Mouse (Mus musculus) forebrain, embryonic 13.5 days (tissue): Measurements from ENCODE around the gene Pla2g7. TPM values are rescaled to one million over a fixed set of nuclear protein-coding genes. Genes with fewer than 3 reads are reported as not detected.
A peak's percentile ranks its signal among the peaks of the same experiment; 100 is the strongest.
"Not testable (repeated sequence)": the region's sequence is repeated elsewhere in the genome, so short reads cannot be mapped to it uniquely, and the experiment has no call there.

Experiments
- ATAC-seq: fragments of 200-750 bp; cut with Nextera tagmentation; 2 replicates; pipeline ENCODE4 v1.8.0; 2017
- H3K27ac ChIP-seq: fragments of 300-500 bp; sonication (generic); 2 replicates; pipeline ENCODE4 v1.5.1; 2015; ENCODE audit warnings: inconsistent platforms, mild to moderate bottlenecking, moderate library complexity
- H3K27me3 ChIP-seq: fragments of 300-500 bp; sonication (generic); 2 replicates; pipeline ENCODE4 v1.6.1; 2015; ENCODE audit warnings: mild to moderate bottlenecking, inconsistent platforms
- H3K36me3 ChIP-seq: fragments of 300-500 bp; sonication (generic); 2 replicates; pipeline ENCODE4 v1.6.1; 2015; ENCODE audit warnings: mild to moderate bottlenecking, inconsistent platforms; ENCODE audit not compliant: poor library complexity, severe bottlenecking
- H3K4me1 ChIP-seq: fragments of 300-500 bp; sonication (generic); 2 replicates; pipeline ENCODE4 v1.6.1; 2015; ENCODE audit warnings: inconsistent platforms
- H3K4me2 ChIP-seq: fragments of 300-500 bp; sonication (generic); 2 replicates; pipeline ENCODE4 v1.6.1; 2015; ENCODE audit warnings: inconsistent platforms, mild to moderate bottlenecking, moderate library complexity
- H3K4me3 ChIP-seq: fragments of 300-500 bp; sonication (generic); 2 replicates; pipeline ENCODE4 v1.5.1; 2015; ENCODE audit warnings: mild to moderate bottlenecking, inconsistent platforms
- H3K9ac ChIP-seq: fragments of 300-500 bp; sonication (generic); 2 replicates; pipeline ENCODE4 v1.6.1; 2015; ENCODE audit warnings: mild to moderate bottlenecking, inconsistent platforms
- H3K9me3 ChIP-seq: fragments of 300-500 bp; sonication (generic); replicated peaks from 2 replicates; pipeline ENCODE4 v1.6.1; 2016; ENCODE audit warnings: inconsistent platforms
- WGBS: fragments of 180-500 bp; shearing (Covaris S2); methylation state at CpG from one replicate; pipeline ENCODE4 v1.1.7; 2015; 5-methylcytosine and 5-hydroxymethylcytosine counted together
- polyA plus RNA-seq: library from polyadenylated mRNA; unstranded; fragments of >200 nt; fragmentation: Nextera tagmentation; extraction: Ambion mirVana; gene quantifications from 2 replicates; pipeline ENCODE4 v1.2.1, GENCODE M21; 2015

Gene Pla2g7
- polyA plus RNA-seq: 3.5 and 4.7 TPM in 2 replicates

- Histone ChIP-seq H3K9ac (peak within 1 kb of the TSS; percentile 60), H3K9me3 (no peaks in the 10 kb centered on the region), H3K4me2 (peak within 1 kb of the TSS; percentile 80), H3K4me1 (peaks cover 4% of the 10 kb centered on the region; the same call in 1 of the 2 replicates), H3K4me3 (peak within 1 kb of the TSS; percentile 47), H3K36me3 (no peaks in the 10 kb centered on the region), H3K27ac (no peak within 1 kb of the TSS), H3K27me3 (no peaks in the 10 kb centered on the region)
- WGBS: under 1% methylated on average over 34 of the region's 34 CpGs
- ATAC-seq: peak; percentile 92
Measured at GRCm38 (mm10) chr17:43567992-43568888, at the start of gene Pla2g7. Gene Pla2g7, plus strand, starts transcription at chr17:43568098.

DNA sequence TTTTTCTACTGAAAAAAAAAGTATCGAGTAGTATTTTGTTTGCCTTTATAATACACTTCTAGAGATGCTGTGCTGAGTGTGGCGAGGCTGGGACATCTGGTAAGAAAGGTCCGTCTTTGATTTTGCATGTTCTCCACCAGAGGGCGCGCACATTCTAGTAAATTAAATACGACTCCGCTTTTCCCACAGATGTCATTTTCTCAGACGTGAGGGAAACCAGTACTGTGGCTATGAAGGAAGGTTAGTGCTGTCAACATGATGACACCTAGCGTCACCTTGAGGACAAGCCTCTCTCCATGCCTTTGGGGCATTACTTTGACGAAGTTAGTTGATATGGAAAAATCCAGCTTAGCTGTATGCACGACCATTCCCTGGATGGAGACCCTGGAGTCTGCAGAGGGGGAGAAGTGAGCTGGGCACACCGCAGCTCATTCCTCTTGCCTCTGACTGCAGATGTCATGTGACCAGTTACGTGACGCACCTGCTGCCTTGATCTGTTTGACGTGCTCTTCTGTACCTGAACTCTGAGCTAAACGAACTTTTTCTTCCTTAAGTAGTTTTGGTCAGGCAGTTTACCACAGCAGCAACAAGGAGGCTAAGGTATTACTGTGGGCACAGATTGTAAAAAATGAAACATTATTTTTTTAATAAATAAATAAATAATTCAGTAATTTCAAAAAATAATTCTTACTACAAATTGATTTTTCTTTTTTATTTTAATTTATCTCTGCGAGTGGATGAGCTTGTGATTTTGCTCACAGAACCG, 49.1 kb upstream of the Pla2g7 start:
- H3K4me1 ChIP-seq: no peaks in the 10 kb centered on the region
- H3K27me3 ChIP-seq: 0 out of 2 replicates have a peak, but pooled peaks cover 2% of the 10 kb centered on the region
- no peak overlapping the region for H3K9ac ChIP-seq
- no peaks in the 10 kb centered on the region for H3K36me3 ChIP-seq
- peak; percentile 91 for ATAC-seq
- peaks cover 8% of the 10 kb centered on the region; the same call in 1 of the 2 replicates for H3K9me3 ChIP-seq
- H3K4me2 ChIP-seq: no peak overlapping the region
- no peak overlapping the region for H3K27ac ChIP-seq
- H3K4me3 ChIP-seq: no peak overlapping the region
- WGBS: 31% methylated on average over 18 of the region's 18 CpGs

DNA sequence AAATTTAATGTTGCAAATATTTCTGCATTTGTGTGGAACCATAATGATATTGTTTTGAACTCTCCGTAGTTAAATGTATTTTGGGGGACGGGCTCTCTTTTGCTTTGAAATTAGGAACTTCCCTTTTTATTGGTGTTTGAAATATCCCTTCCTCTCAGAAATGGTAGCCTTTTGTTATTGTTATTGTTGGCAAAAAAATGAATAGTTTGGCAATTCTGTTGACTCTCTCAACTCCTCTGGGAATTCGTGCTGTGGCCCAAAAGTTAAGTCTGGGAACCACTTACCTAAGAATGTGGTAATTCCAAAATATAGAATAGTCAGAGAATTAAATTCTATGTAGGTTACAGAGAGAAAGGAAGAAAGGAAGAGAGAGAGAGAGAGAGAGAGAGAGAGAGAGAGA, 47.7 kb upstream of the Pla2g7 start:
- Histone ChIP-seq H3K27me3 (0 out of 2 replicates have a peak, but pooled peaks cover 2% of the 10 kb centered on the region), H3K9me3 (no peaks in the 10 kb centered on the region), H3K27ac (no peak overlapping the region), H3K4me1 (no peaks in the 10 kb centered on the region), H3K4me3 (no peak overlapping the region), H3K9ac (no peak overlapping the region), H3K36me3 (no peaks in the 10 kb centered on the region), H3K4me2 (no peak overlapping the region)
- no peak for ATAC-seq
- 79% methylated on average over 3 of the region's 3 CpGs for WGBS

- WGBS: 83% methylated on average over 2 of the region's 2 CpGs
Measured at GRCm38 (mm10) chr17:43530507-43530906, 37.4 kb upstream of the Pla2g7 start.

GRCm38 (mm10) chr17:43531192-43531591, 36.7 kb upstream of the Pla2g7 start:
- no peaks in the 10 kb centered on the region for H3K27me3 ChIP-seq
- no peak for ATAC-seq
- H3K4me1 ChIP-seq: peaks cover 10% of the 10 kb centered on the region; the same call in 1 of the 2 replicates
- H3K27ac ChIP-seq: no peak overlapping the region
- 91% methylated on average over 4 of the region's 4 CpGs for WGBS
- no peaks in the 10 kb centered on the region for H3K9me3 ChIP-seq
- H3K36me3 ChIP-seq: no peaks in the 10 kb centered on the region
- H3K4me2 ChIP-seq: no peak overlapping the region
- no peak overlapping the region for H3K9ac ChIP-seq
- H3K4me3 ChIP-seq: no peak overlapping the region

More at GRCm38 (mm10) chr17:43530507-43530906, 37.4 kb upstream of the Pla2g7 start:
- H3K4me3 ChIP-seq: no peak overlapping the region
- H3K9ac ChIP-seq: no peak overlapping the region
- no peak overlapping the region for H3K4me2 ChIP-seq
- no peaks in the 10 kb centered on the region for H3K9me3 ChIP-seq
- no peak overlapping the region for H3K27ac ChIP-seq
- no peak for ATAC-seq
- no peaks in the 10 kb centered on the region for H3K36me3 ChIP-seq
- H3K4me1 ChIP-seq: peaks cover 10% of the 10 kb centered on the region; the same call in 1 of the 2 replicates
- no peaks in the 10 kb centered on the region for H3K27me3 ChIP-seq

GRCm38 (mm10) chr17:43534362-43535222, 33.3 kb upstream of the Pla2g7 start:
- Histone ChIP-seq H3K27ac (no peak overlapping the region), H3K9ac (peak overlapping the region; percentile 43; the same call in 1 of the 2 replicates), H3K27me3 (no peaks in the 10 kb centered on the region), H3K4me3 (0 out of 2 replicates have a peak overlapping the region, but pooled peaks have one; percentile 21), H3K9me3 (no peaks in the 10 kb centered on the region), H3K4me2 (peak overlapping the region; percentile 47), H3K36me3 (no peaks in the 10 kb centered on the region), H3K4me1 (peaks cover 10% of the 10 kb centered on the region; the same call in 1 of the 2 replicates)
- peak; percentile 88 for ATAC-seq
- WGBS: 4% methylated on average over 23 of the region's 23 CpGs

DNA sequence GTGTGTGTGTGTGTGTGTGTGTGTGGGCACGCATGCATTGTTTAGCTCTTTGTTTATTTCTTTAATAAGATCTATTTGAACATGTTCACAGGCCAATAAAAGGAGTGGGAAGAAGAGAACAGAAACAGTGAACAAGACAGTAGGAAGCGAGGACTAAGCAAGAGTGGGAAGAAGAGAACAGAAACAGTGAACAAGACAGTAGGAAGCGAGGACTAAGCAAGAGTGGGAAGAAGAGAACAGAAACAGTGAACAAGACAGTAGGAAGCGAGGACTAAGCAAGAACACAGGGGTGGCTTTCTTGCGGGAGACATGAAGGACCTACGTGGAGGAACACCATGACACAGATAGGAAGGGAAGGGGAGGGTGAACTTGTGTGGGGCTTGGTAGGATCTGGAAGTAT, 31.1 kb upstream of the Pla2g7 start:
- not testable (repeated sequence) for H3K9ac ChIP-seq, ATAC-seq, H3K4me2 ChIP-seq, H3K36me3 ChIP-seq, H3K27ac ChIP-seq, H3K4me3 ChIP-seq, H3K4me1 ChIP-seq, H3K27me3 ChIP-seq, H3K9me3 ChIP-seq
- WGBS: 93% methylated on average over 6 of the region's 6 CpGs

- H3K27ac ChIP-seq: no peak overlapping the region
- H3K9ac ChIP-seq: no peak overlapping the region
- no peaks in the 10 kb centered on the region for H3K27me3 ChIP-seq
- ATAC-seq: no peak
- no peak overlapping the region for H3K4me3 ChIP-seq
- 89% methylated on average over 3 of the region's 3 CpGs for WGBS
- no peaks in the 10 kb centered on the region for H3K36me3 ChIP-seq
- H3K4me1 ChIP-seq: peaks cover 10% of the 10 kb centered on the region; the same call in 1 of the 2 replicates
- H3K9me3 ChIP-seq: no peaks in the 10 kb centered on the region
- H3K4me2 ChIP-seq: no peak overlapping the region
Measured at GRCm38 (mm10) chr17:43538767-43539166, 29.1 kb upstream of the Pla2g7 start.

DNA sequence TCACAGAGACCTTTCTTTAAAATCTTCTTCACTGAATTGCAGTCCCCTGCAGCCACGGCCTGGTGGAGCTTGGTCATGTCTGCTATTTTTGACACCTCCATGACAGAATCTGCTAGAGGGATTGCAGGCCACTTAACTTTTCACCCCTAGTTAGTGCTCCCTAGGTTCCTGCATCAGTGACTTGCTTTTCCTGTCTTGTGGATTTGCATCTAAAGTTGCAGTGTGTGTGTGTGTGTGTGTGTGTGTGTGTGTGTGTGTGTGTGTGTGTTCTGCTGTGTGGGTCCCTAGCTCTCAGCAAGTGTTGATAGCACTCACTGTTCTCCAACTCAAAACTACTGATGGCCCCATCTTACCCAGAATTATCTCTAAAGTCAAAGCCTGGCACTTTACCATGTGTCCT, 24.4 kb upstream of the Pla2g7 start, which contains the start of gene Ankrd66:
Gene Ankrd66 (minus strand): TSS at position 101 of the 400 bp plus-strand sequence.
- no peak within 1 kb of the TSS for H3K4me3 ChIP-seq
- no peaks in the 10 kb centered on the region for H3K4me1 ChIP-seq
- no peak within 1 kb of the TSS for H3K9ac ChIP-seq
- H3K36me3 ChIP-seq: no peaks in the 10 kb centered on the region
- H3K27ac ChIP-seq: no peak within 1 kb of the TSS
- ATAC-seq: no peak
- no peaks in the 10 kb centered on the region for H3K27me3 ChIP-seq
- H3K9me3 ChIP-seq: no peaks in the 10 kb centered on the region
- no peak within 1 kb of the TSS for H3K4me2 ChIP-seq
- 88% methylated on average over 1 of the region's 1 CpGs for WGBS

DNA sequence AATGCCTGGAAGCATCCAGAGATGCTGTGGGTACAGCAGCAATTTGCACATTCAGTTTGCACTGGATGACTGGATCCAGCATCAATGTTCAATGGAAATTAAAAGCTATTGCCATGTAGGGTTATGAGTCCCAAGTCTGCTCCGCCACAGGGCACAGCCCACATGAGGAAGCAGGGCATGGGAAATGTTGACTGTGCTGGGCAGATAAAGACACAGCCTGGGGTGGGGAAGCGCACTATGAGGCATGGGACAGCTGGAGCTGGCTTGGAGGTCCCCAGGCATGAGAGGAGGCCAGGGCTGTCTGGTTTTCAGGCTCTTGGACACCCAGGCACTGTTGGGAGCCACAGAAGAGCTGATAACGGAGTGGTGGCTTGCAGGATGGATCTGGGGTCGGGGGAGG, 23.9 kb upstream of the Pla2g7 start:
- no peak overlapping the region for H3K9ac ChIP-seq
- no peak overlapping the region for H3K4me3 ChIP-seq
- H3K27me3 ChIP-seq: no peaks in the 10 kb centered on the region
- no peak overlapping the region for H3K27ac ChIP-seq
- no peak for ATAC-seq
- no peaks in the 10 kb centered on the region for H3K4me1 ChIP-seq
- WGBS: 88% methylated on average over 4 of the region's 4 CpGs
- no peaks in the 10 kb centered on the region for H3K36me3 ChIP-seq
- H3K9me3 ChIP-seq: no peaks in the 10 kb centered on the region
- no peak overlapping the region for H3K4me2 ChIP-seq

DNA sequence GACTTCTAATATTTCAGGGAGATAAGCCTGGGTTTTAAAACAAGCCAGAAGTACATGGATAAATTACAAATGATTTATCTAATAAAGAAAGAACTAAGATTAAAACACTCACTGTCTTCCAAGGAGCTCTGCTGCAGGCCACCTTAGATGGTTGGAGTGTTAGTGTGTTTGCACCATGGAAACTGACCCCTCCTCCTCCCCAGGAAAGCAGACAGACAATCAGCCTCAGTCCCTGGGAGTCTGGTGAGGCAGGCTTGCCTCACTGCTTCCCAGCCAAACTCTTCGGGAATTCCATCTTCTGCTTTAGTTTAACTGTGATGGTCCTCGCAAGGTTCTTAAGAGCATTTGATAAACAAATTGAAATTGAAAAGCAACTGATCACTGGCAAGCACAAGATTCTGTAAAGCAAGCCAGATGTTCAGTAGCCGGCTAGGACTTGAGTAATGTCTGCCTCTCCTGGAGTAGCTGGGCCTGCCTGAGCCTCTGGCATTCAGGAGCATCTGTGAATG, 16.7 kb upstream of the Pla2g7 start:
- 26% methylated on average over 3 of the region's 3 CpGs for WGBS
- H3K27me3 ChIP-seq: no peaks in the 10 kb centered on the region
- ATAC-seq: no peak
- no peaks in the 10 kb centered on the region for H3K36me3 ChIP-seq
- no peak overlapping the region for H3K27ac ChIP-seq
- no peak overlapping the region for H3K4me2 ChIP-seq
- H3K9me3 ChIP-seq: no peaks in the 10 kb centered on the region
- H3K4me1 ChIP-seq: no peaks in the 10 kb centered on the region
- H3K9ac ChIP-seq: no peak overlapping the region
- H3K4me3 ChIP-seq: no peak overlapping the region
